In the genomic region with DNA sequence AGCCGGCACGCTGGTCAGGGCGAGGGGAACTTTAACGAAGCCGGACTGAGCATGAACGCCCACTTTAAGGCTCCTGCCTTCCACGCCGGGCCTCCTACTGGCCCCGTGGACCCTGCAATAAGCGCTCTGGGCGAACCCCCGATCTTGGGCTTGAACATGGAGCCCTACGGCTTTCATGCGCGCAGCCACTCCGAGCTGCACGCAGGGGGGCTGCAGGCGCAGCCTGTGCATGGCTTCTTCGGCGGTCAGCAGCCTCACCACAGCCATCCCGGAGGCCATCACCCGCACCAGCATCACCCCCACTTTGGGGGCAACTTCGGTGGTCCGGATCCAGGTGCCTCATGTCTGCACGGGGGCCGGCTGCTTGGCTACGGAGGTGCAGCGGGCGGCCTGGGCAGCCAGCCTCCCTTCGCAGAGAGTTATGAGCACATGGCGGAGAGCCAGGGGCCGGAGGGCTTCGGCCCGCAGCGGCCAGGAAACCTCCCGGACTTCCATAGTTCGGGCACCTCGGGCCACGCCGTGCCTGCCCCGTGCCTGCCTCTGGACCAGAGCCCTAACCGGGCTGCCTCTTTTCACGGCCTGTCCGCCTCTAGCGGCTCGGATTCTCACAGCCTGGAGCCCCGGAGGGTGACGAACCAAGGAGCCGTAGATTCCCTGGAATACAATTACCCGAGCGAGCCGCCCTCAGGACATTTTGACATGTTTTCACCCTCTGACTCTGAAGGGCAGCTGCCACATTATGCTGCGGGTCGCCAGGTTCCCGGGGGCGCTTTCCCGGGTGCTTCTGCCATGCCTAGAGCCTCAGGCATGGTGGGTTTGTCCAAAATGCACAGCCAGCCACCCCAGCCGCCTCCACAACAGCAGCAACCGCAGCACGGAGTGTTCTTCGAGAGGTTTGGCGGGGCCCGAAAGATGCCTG, we compare ENCODE assay signal across 8 mouse cellular contexts. TPM values are rescaled to one million over a fixed set of nuclear protein-coding genes. Genes with fewer than 3 reads are reported as not detected.
DNase-seq lines count a peak whose midpoint lies in the region; ATAC-seq and TF ChIP-seq lines count a peak whose summit lies in the region.

No protein-coding gene starts in this region.

- H3K27me3 ChIP-seq in lung, embryonic 15.5 days: peaks cover 36% of the 10 kb centered on the region
- no peaks in the 10 kb centered on the region for H3K27me3 ChIP-seq in embryonic facial prominence, embryonic 12.5 days
- peaks cover 7% of the 10 kb centered on the region; the same call in 1 of the 2 replicates for H3K27me3 ChIP-seq in hindbrain, embryonic 10.5 days (ENCODE audit: insufficient read depth, poor library complexity, severe bottlenecking)
- H3K27me3 ChIP-seq in liver, embryonic 13.5 days: peaks cover 90% of the 10 kb centered on the region
- H3K27me3 ChIP-seq in small intestine, adult 2 months (ENCODE audit: control insufficient read depth, insufficient read depth, low read length): peaks cover 38% of the 10 kb centered on the region

- H3K4me2 ChIP-seq in lung, embryonic 15.5 days: peak overlapping the region; percentile 99
- H3K4me2 ChIP-seq in embryonic facial prominence, embryonic 12.5 days (replicated peaks): peak overlapping the region; percentile 91
- H3K4me2 ChIP-seq in liver, embryonic 13.5 days: peak overlapping the region; percentile 66

- H3K36me3 ChIP-seq in lung, embryonic 15.5 days: no peaks in the 10 kb centered on the region
- peaks cover 47% of the 10 kb centered on the region for H3K36me3 ChIP-seq in embryonic facial prominence, embryonic 12.5 days
- H3K36me3 ChIP-seq in hindbrain, embryonic 10.5 days: peaks cover 54% of the 10 kb centered on the region
- H3K36me3 ChIP-seq in liver, embryonic 13.5 days: 0 out of 2 replicates have a peak, but pooled peaks cover 5% of the 10 kb centered on the region
- no peaks in the 10 kb centered on the region for H3K36me3 ChIP-seq in small intestine, adult 2 months (ENCODE audit: control insufficient read depth, insufficient read depth, low read length)

- TF ChIP-seq CTCF in small intestine, adult 2 months (IDR thresholded peaks at IDR 0.05; ENCODE audit: extremely low read depth, insufficient read length, insufficient replicate concordance, low read depth, low read length): no peak

- no peak overlapping the region for H3K27ac ChIP-seq in lung, embryonic 15.5 days
- H3K27ac ChIP-seq in embryonic facial prominence, embryonic 12.5 days: peak overlapping the region; percentile 98
- peak overlapping the region; percentile 99 for H3K27ac ChIP-seq in hindbrain, embryonic 10.5 days
- no peak overlapping the region for H3K27ac ChIP-seq in liver, embryonic 13.5 days
- no peak overlapping the region for H3K27ac ChIP-seq in small intestine, adult 2 months (ENCODE audit: insufficient read depth, low read depth, low read length)

- peak overlapping the region; percentile 85 for H3K9ac ChIP-seq in lung, embryonic 15.5 days
- peak overlapping the region; percentile 100 for H3K9ac ChIP-seq in embryonic facial prominence, embryonic 12.5 days
- peak overlapping the region; percentile 22; the same call in 1 of the 2 replicates for H3K9ac ChIP-seq in liver, embryonic 13.5 days

- no peak for ATAC-seq in lung, embryonic 15.5 days (ENCODE audit: borderline replicate concordance, extremely low read depth, low FRiP score, low TSS enrichment)
- ATAC-seq in embryonic facial prominence, embryonic 12.5 days (ENCODE audit: insufficient number of reproducible peaks, insufficient read depth, low FRiP score, low TSS enrichment): no peak
- ATAC-seq in liver, embryonic 13.5 days (ENCODE audit: low read depth): no peak
- no peak for ATAC-seq in megakaryocyte progenitor cell, adult 5-6 weeks (replicated peaks; ENCODE audit: poor library complexity)

- no peak for TF ChIP-seq POLR2A in small intestine, adult 2 months (IDR thresholded peaks at IDR 0.05; ENCODE audit: low read depth, low read length)

- peak overlapping the region; percentile 79 for H3K4me3 ChIP-seq in lung, embryonic 15.5 days
- peak overlapping the region; percentile 95 for H3K4me3 ChIP-seq in embryonic facial prominence, embryonic 12.5 days
- peak overlapping the region; percentile 99 for H3K4me3 ChIP-seq in hindbrain, embryonic 10.5 days
- H3K4me3 ChIP-seq in liver, embryonic 13.5 days (replicated peaks): peak overlapping the region; percentile 61
- peak overlapping the region; percentile 74 for H3K4me3 ChIP-seq in small intestine, adult 2 months (ENCODE audit: low read depth, low read length)

- peaks cover 67% of the 10 kb centered on the region for H3K4me1 ChIP-seq in lung, embryonic 15.5 days
- peaks cover 63% of the 10 kb centered on the region for H3K4me1 ChIP-seq in embryonic facial prominence, embryonic 12.5 days
- H3K4me1 ChIP-seq in hindbrain, embryonic 10.5 days (replicated peaks): peaks cover 83% of the 10 kb centered on the region
- H3K4me1 ChIP-seq in liver, embryonic 13.5 days (replicated peaks): peaks cover 20% of the 10 kb centered on the region
- no peaks in the 10 kb centered on the region for H3K4me1 ChIP-seq in small intestine, adult 2 months (ENCODE audit: control insufficient read depth, insufficient read depth, insufficient read length, low read length)

- no peaks in the 10 kb centered on the region for H3K9me3 ChIP-seq in lung, embryonic 15.5 days
- no peaks in the 10 kb centered on the region for H3K9me3 ChIP-seq in embryonic facial prominence, embryonic 12.5 days
- H3K9me3 ChIP-seq in hindbrain, embryonic 10.5 days: no peaks in the 10 kb centered on the region
- no peaks in the 10 kb centered on the region for H3K9me3 ChIP-seq in liver, embryonic 13.5 days (replicated peaks)

- no peak for DNase-seq in lung, postnatal 25 days (ENCODE audit: low spot score)
- peak; percentile 70 for DNase-seq in hindbrain, embryonic 10.5 days (ENCODE audit: low spot score)
- DNase-seq in liver, embryonic 13.5 days: no peak
- no peak for DNase-seq in ovary, postnatal 10 days (ENCODE audit: low spot score)

- WGBS in lung, embryonic 15.5 days: 3% methylated on average over 63 of the region's 63 CpGs
- WGBS in embryonic facial prominence, embryonic 12.5 days: 1% methylated on average over 62 of the region's 63 CpGs
- WGBS in hindbrain, embryonic 10.5 days: under 1% methylated on average over 63 of the region's 63 CpGs
- 3% methylated on average over 63 of the region's 63 CpGs for WGBS in liver, embryonic 13.5 days (ENCODE audit: insufficient replicate concordance)
- 16% methylated on average over 63 of the region's 63 CpGs for WGBS in small intestine, adult 2 months

RNA-seq across cellular contexts. Expression of a gene that starts 1.3 kb away (rescaled TPM):
- 7.8 and 9.0 TPM in 2 replicates for polyA plus RNA-seq in lung, embryonic 15.5 days (2015; fragmentation: Nextera tagmentation; extraction: Ambion mirVana)
- 57.8 and 58.3 TPM in 2 replicates for polyA plus RNA-seq in embryonic facial prominence, embryonic 12.5 days (2016; fragmentation: Nextera tagmentation; extraction: Ambion mirVana)
- 55.9 and 65.1 TPM in 2 replicates for polyA plus RNA-seq in hindbrain, embryonic 10.5 days (2016; fragmentation: Nextera tagmentation; extraction: Ambion mirVana)
- 1.5 and 1.6 TPM in 2 replicates for polyA plus RNA-seq in liver, embryonic 13.5 days (2015; fragmentation: Nextera tagmentation; extraction: Ambion mirVana)
- 1.4 and 2.2 TPM in 2 replicates for polyA plus RNA-seq in small intestine, adult 2 months (2012; rRNA removed)
- total RNA-seq in megakaryocyte progenitor cell, adult 5-6 weeks (2015): 0.05 and 0.59 TPM in 2 replicates
- 0.04 and 0.51 TPM in 2 replicates for total RNA-seq in megakaryocyte progenitor cell, adult 5-6 weeks (2017)

Comparison
In these comparisons a context has a peak if more than half of its experiments do, and no peak if none do; other contexts are left out.
1. H3K27ac ChIP-seq: peak in embryonic facial prominence, embryonic 12.5 days (single experiment) and hindbrain, embryonic 10.5 days (single experiment); none in lung, embryonic 15.5 days (single experiment), liver, embryonic 13.5 days (single experiment) and small intestine, adult 2 months (single experiment).
2. H3K9ac ChIP-seq: peak in every context shown above with its lines; median percentile 100 in embryonic facial prominence, embryonic 12.5 days; 85 in lung, embryonic 15.5 days; 22 in liver, embryonic 13.5 days.
3. Peak in every context shown above with its lines, with median percentiles within 50 percentile points of each other: H3K4me2 ChIP-seq and H3K4me3 ChIP-seq.